Mouse (Mus musculus): ENCODE results near the gene Il6st.

Gene Il6st

DNA sequence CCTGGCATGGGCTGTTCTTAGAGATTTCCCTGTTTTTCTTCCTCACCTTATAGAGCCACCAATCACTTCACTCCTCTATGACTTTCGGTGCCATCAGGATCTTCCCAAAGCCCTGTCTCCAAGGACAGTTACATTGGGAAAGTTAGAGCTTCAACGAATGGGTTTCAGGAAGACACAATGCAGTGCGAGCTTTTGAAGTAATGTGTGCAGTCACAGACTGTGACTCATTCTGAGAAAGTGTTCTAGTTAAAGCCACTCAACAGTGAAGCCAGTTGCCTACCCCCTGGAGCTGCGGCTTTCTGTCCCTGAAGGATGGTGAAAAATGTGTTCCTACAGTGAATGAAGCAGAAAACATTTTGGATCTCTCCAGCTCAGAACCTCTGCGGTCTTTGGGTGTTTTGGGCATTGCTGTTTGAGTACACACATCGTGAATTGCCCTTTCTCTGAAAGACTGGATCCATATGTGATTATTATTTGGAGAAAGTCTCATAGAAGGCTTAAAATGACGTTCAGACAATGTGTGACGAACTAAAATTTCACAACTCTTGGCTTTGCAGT, 16.7 kb upstream of the Il6st start:
- no peak for DNase-seq

DNA sequence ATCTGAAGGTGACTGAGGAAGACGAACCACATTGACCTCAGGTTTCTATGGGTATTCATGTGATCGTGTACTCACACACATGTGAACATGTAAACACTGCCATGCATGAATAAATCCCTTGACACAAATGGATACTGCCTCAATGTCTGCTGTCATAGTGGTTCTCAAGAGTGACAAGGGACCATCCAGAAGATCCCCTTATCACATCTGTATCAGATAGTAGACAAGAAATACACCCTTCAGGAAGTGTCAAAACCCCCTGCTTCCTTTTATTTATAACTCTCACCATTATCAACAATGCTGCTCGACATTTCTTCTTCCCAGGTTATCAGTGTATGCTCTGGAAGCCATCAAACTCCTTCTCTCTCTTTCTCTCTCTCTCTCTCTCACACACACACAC, 13.7 kb upstream of the Il6st start:
- DNase-seq = no peak

DNA sequence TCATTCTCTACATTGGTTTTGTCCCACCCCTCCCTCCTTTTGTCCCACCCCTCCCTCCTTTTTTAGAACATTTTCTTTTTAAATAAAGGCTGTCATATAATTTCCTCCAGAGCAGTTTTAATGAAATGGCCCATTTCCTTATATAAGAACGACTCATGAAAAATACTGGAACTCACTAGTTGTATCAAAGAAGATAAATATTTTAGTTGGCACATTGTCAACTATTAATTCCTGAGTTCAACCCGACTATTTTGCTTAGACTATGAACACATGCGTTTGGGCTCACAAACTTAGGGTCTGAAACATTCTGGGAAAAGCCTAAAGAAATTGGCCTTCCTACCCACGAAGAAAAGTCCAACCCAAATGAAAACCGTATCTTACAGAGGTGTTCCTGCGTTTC, 6.5 kb upstream of the Il6st start:
- no peak for DNase-seq

DNA sequence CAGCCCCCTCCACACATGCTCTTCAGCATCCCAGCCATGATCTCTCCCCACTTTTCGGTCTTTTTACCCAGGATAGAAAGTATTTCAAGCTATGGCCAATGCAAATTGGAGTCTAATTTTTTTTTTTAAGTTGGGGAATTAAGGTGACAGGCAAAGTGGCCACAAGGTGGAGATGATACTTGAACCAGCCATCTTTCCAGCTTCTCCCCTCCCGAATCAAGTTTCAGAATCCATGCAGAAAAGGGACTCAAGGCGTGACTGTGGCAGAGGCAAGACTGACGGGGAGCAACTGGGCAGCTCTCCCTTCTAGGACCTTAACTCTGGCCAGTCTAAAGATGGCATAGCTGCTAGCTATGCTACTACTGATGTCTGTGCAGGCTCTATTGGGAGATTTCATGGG, 5.9 kb upstream of the Il6st start:
- DNase-seq = no peak

DNA sequence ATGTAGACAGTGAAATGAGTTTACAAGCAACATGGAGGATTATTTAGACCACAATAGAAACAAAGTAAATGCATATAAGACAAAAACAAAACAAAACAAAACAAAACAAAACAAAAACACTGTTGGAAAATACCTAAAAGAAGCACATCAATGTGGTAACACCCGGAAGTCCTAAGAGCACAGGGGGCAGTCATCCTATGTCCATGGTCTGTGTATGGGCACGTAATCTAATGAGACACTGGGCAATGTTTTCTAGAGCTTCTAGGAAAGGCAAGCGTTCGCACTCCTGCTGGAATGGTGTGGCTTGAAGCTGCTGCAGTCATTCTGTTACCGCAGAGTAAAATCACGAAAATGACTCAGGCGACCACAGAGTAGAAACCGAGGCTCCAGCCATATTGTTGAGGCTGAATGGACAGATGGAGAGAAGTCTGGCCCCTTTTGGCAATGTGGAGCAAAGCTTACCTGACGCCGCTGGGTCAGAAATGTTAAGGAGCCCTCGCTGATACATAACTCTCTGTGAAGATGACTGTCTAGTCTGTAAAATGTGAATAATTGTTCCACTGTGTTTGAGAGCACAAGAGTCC, 5.3 kb upstream of the Il6st start:
- no peak for DNase-seq

DNA sequence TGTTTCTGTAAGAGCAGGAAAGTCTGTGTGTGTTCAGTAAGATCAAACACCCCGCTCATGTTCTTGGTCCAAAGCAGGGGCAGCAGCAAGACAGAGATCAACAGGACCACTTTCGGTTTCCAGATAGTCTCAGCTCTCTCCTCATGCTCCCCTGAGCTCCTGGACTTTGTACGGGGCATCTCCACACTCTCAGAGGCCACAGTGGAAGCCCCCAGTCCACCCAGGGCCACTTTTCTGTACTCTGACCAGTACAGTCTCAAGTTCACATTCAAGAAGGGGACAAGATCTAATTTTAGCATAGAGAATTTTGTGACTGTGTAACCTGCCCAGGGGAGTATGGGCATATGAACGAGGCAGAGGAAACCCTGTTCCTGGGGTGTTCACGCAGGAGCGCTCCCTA, 3.9 kb upstream of the Il6st start:
- DNase-seq = no peak

DNA sequence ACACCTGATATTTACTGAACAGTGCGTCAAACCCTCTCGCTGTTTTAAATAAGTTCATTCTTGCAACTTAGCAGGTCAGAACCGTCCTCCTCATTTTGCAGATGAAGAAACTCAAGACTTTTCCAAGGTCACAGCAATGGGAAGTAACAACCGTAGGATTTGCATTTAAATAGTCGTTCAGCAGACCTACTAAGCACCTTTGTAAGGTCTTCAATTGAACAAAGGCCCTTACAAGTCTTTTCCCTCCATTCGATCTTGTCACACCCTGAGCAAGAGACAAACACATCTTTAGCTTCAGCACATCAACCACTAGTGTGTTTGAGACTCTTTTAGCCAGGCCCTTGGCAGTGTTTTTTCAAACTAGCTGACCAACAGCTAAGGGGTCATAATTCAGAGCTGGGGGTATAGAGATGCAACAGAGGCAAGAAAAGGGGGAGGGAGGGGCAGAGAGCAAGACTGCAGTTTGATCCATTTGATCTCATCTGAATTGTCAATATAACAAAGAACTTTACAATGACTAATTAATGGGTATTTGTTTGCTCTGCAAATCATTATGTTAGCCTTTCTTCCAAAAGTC, 1.4 kb upstream of the Il6st start:
- no peak for DNase-seq

DNA sequence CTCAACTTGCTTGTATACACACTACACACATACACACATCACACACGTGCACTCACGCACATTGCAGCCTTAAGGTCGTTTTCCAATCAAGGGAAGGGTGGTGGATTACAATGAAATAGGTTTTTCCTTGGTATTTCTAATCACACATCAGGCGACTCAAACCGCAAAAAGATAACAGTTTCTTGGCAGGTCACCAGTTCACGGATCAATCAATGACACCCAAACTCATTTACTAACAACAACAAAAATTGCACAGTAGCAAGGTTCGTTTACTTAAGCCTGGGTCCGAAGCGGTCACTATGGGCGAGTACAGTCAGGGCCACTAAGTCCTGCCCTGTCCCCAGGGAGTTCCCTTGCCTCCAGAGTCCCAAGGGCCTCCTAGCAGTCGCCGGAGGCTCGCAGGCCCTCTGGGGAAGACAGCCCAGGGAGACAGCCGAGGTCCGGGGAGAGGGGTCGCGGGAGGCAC, 500 bp upstream of the Il6st start:
- DNase-seq = no peak

DNA sequence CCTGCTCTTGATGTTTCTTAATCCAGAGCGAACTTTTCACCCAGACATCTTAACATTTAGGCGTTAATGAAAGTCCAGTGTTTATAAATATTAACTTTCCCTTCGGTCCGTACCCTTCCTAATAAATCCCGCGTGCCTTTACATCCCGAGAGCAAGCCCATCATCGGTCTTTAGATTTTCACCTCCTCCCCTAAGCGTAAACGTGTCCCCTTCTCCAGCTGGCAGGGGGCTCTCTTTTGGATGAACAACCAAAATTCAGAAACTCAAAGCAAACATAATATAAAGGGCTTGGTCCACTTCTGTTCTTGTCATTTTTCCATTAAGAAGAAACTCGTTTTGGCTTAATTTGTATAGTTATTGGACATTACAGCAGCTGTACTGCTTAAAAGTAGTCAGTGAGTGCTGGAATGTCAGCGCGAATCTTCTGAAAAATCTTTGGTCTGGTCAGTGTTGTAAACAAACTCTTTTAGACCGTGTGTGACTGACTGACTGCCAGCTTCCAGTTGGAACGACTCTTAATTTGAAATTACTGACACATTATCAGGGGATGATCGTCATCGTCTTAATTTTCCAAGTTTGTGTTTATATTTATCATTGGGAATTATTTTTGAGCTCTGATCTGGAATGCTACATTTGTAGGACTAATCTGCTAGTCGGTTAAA, 887 bp downstream of the Il6st start:
- no peak for DNase-seq

DNA sequence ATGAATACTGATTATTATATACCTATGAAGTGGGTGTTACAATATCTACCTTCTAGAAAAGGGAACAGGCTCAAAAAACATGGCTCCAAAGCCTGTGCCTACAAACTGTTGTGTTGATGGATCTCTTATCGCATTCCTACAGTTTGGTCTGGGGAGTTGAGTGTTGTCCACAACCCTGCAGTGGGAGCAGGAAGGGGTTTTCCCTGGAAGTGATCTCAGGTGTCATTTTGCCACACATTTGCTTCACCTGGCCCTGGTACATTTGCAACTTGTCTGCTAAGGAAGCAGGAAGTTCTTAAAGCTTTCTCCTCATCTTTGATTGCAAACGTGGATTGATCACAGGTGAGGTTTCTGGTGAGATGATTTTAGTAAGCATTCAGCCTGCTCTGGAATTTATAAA, 1.7 kb downstream of the Il6st start:
- no peak for DNase-seq

DNA sequence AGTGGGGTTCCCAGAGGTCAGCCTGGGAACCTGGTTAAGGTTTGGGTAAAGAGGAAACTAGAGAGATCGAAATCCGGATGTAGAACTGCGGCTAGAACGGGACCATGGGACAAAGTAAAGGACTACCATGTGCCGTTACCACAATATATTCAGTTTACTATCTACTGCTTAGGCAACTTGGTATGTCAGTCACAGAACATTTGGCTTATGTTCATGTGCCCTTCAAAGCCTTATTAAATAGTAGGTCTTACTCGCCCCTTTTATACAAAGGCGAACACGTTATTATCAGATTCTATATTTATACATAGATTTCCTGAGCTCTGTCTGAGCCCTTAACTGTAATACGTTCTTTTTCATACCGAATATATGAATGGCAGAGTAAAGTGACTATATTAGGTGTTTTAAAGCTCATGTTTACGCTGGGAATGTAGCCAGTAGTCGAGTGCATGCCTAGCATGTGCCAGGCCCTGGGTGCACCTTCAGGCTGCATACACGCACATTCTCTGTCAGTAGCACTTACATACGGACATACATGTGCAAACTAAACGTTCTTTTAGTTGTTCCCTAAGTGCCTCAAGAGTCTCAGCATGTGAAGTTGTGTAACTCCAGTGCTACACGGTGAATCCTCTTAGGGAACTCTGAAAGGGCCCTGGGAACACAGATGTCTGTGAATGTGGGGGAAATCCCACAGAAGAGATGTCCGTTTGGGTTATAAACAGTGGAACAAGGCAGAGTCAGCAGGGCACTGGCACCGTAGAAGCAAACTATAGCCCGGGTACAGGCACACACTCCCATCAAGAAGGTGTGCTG, 2.5 kb downstream of the Il6st start:
- no peak for DNase-seq

DNA sequence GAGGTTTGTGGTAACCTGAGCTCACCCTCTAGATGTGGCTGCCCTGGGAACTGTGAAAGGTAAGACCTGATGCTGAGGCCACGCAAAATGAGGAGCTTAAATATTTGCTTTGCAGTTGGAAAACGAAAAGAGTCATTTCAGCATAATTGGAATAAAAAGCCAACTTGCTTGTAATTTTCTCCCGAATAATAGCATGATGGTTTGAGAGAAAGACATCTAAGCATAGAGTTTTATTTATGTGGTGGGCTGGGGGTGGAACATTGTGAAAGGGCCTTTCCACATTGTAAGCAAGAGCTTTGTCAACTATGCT, 3.0 kb downstream of the Il6st start:
- DNase-seq = no peak

DNA sequence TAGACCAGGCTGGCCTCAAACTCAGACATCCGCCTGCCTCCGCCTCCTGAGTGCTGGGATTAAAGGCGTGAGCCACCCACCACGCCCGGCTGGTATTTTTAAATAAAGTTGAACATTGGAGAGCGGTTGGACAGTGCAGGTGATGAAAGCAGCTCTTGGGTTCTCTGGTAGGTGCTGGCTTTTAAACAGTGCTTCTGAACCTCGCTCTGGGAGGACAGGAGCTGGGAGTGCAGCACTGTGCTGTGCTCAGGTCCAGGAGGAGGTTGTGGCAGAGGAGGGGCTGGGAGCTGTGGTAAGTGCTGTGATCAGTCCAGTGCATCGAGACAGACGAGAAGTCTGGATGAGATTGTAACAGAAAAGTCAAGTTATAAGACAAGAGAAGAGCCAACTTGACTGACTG, 3.5 kb downstream of the Il6st start:
- no peak for DNase-seq

DNA sequence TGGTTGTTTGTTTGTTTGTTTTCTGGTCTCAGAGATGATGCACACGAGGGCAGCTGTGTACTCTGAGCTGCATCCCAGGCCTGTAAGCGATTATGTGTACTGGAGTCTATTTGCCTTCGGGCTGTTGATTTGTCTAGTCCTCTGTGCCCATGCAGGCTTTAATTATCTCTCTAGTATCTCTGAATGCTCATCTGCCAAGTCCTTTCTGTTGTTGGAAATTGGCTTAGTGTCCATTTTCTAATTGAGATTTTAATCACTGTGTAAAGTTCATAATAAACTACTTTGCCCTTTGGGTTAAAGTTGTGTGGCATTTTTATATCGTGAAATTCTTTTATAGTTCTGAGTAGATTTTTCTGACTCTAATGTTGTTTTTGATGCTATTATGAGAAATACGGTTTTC, 5.6 kb downstream of the Il6st start:
- no peak for DNase-seq

DNA sequence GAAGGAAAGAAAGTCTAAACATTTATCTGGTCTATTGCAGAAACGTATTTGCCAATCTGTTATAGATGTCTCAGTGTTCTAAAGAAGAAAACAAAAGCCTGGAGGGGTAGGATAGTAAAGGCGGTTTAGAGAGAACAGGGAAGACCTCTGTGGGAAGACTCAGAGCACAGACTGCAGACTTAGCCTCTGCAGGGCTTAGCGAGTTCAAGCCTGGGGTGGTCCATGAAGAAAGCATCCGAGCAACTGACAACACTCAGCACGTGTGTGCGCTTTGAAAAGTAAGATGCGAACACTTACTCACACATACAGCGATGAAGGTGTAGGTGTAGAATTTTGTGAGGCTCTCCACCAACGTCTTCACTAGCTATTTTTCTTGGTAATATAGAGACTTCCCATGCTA, 7.3 kb downstream of the Il6st start:
- DNase-seq = no peak

DNA sequence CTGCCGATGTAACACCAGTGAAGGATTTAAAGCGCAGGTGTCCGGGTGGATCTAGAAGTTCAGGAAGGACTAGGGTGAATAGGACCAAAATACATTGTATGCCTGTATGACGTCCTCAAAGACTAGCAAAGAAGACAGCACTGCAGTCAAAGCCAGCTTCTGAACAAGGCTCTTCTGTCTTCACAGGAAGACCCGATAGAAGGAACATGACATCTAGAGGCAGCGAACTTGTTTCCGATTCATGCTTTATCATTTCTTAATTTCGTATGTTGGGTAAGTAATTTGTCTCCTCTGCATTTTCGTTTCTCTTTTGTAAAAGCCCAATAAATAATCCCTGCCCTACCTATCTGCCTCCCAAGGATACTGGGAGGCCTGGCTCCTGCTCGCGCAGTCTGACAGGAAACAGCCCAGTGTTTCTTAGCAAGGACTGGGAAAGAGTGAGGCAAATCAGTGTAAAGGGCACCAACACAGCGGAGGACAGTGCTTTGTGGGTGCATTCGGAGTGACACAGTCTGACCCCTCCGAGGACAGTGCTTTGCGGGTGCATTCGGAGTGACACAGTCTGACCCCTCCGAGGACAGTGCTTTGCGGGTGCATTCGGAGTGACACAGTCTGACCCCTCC, 8.6 kb downstream of the Il6st start:
- DNase-seq = no peak

DNA sequence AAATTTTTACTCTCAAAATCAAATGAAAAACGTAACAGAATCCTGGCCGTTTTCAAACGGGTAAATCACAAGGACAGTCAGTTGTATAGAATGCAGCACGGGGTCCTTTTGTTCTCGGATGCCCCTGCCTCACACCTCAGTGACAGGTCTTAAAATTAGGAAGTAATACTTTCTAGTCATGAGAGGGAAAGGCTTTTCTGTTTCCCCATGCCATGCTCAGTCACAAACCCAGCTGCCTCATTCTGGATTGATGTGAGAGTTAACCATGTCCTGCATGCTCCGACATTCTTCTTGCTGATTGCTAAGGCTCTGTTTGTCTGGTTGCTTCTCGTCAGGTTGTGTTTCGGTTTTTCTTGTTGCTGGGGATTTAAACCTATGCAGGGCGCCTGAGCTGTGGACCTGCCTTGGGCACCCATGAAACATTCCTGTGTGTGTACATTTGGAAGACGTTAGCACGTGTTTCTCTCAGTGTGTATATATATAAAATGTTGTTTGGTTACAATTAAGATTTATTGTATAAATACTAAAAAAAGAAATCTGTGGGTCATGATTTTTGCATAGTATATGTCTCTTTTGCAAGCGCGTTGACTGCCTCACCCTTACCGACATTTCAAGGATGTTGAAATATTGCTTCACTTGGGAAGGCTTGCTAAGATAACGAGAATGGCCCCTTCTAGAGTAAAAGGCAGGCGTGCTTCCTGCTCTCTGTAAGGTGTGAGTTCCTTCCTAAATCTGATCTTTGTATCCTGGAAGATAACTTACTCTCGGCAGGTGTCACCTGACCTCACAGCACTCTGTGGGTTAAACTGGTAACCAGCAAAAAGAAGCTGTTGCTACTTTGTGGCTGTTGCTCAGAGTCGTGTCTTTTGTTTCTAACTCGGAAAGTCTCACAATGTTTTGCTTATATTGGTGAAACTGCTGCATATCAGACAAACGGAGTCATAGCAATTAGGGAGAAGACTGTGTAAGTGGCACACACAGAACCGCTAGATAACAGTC, 10.2 kb downstream of the Il6st start:
- no peak for DNase-seq

DNA sequence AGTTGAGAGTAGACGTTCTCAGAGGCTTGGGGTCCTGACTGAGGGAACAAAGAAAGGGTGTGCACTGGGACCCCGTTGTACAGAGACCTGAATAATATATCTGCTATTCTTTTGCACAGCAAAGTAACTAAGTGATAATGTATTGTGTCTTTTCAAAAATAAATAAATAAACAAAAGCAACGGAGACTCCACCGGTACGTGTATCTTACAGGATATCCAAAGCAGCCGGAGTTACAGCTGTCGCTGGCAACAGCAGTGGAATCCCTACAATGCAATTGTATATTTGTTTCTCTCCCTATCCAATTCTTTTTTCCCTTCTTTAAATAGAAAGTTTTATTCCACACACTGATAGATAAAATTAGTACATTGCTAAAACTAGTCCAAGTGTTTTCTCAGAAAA, 15.2 kb downstream of the Il6st start:
- no peak for DNase-seq

DNA sequence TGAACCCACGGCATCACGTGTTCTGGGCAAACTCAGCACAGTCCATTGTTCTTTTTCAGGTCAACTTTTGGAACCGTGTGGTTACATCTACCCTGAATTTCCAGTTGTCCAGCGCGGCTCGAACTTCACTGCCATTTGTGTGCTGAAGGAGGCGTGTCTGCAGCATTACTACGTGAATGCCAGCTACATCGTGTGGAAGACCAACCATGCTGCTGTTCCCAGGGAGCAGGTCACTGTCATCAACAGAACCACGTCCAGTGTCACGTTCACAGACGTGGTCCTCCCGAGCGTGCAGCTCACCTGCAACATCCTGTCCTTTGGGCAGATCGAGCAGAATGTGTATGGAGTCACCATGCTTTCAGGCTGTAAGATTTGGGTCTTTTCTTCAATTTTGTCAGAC, 16.1 kb downstream of the Il6st start:
- DNase-seq = no peak

DNA sequence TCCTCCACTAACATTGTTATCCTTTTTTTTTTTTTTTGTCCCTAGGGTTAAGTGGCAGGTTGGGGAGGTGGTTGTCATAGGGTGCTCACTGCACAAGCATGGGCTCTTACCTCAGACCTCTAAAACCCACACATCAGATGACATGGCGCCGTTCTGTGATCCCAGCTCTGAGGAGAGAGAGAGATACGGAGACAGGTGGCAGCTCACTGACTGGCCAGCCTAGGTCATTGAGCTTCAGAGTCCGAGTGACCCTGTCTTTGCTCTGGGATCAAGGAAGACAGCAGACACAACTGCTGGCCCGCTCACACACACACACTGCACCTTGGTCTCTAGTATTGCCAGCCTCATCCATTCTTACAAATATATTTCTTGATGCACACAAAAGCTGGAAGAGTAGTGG, 18.7 kb downstream of the Il6st start:
- DNase-seq = no peak

DNA sequence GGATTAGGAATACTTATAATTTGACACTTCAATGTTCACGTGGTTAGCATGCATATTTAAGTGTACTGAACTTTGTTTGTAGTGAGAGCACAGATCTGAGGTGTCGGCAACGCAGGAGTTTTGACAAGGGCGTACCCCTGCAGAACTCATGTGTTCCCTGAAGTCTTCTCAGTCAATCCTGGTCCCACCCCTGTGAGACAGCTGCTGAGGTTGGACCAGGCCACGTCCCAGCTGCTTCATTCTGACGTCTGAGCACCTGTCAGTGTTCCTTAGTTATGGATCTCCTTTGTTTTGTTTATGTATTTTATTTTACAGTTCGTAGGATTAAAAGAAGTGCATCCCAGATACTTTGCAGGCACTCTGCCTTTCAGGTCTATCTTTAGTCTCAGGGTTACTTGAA, 19.1 kb downstream of the Il6st start:
- no peak for DNase-seq

DNA sequence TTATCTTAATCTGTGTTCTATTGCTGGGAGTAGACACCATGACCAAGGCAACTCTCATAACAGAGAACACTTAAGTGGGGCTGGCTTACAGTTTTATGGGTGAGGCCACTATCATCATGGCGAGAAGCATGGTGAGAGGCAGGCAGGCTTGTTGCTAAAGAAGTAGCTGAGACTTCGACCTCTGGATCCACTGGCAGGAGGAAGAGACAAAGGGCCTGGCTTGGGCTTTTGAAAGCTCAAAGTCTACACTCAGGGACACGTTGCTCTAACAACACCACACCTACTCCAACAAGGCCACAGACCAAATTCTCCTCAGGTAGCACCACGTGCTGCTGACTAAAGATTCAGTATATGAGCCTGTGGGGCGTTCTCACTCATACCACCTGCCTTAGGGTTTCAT, 22.4 kb downstream of the Il6st start:
- DNase-seq = no peak
